Mouse (Mus musculus) heart, postnatal 25 days (tissue): ENCODE measurements around the gene Nol9. TPM values are rescaled to one million over a fixed set of nuclear protein-coding genes. Genes with fewer than 3 reads are reported as not detected.
A peak's percentile ranks its signal among the peaks of the same experiment; 100 is the strongest.

Source experiments
- DNase-seq: peaks from one replicate; pipeline ENCODE4 v3.0.0; 2022; ENCODE audit warnings: low spot score
- intact Hi-C: fragments of 180-260 bp; cut with DNase I; formaldehyde crosslinking; loops from one replicate; pipeline ENCODE4 v1.15.1; 2025
- total RNA-seq, 2 experiments: library from RNA; stranded (reverse); gene quantifications; 2 replicates each; pipeline ENCODE4 v1.2.3; 2021

Nol9 gene
- total RNA-seq, 2 experiments from 2014 or later, result 8.6 to 9.6 TPM

DNA sequence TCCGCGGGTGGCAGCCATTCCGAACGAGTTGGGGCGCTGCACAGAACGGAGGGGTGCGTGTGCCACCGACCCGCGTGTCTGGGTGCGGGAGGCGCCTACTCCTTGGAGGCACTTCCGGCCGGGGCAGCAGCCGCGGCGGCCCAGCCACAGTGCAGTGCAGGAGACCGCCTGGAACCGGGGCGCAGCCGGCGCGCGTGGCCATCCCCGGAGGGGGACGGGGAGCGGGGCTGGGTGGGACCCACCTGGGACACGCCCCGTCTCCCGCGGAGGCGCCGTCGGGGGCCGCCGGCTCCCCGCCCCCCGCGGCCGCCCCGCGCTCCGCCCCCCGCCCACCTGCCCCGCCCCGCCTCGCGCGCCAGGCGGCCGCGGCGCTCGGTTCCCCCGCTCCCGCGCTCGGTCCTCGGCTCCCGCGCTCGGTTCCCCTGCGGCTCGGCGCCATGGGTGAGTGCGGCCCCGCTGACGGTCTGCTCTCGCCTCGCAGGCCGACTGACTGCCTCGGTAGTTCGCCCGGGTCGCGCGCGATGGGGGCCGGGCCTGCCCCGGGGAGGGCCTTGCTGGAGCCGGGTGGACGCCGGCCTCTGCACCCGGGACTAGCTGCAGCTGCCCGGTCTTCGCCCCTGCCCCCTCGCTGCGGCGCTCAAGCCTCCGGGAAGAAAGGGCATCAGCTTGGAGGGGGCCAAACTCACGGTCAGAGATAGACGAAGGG is 47.5 kb downstream of the Nol9 start:
- intact Hi-C loops, result loop anchor here (5.0 kb wide), 1 partner anchor 44 kb away; no protein-coding TSS in a partner anchor
- DNase-seq, result no peak

DNA sequence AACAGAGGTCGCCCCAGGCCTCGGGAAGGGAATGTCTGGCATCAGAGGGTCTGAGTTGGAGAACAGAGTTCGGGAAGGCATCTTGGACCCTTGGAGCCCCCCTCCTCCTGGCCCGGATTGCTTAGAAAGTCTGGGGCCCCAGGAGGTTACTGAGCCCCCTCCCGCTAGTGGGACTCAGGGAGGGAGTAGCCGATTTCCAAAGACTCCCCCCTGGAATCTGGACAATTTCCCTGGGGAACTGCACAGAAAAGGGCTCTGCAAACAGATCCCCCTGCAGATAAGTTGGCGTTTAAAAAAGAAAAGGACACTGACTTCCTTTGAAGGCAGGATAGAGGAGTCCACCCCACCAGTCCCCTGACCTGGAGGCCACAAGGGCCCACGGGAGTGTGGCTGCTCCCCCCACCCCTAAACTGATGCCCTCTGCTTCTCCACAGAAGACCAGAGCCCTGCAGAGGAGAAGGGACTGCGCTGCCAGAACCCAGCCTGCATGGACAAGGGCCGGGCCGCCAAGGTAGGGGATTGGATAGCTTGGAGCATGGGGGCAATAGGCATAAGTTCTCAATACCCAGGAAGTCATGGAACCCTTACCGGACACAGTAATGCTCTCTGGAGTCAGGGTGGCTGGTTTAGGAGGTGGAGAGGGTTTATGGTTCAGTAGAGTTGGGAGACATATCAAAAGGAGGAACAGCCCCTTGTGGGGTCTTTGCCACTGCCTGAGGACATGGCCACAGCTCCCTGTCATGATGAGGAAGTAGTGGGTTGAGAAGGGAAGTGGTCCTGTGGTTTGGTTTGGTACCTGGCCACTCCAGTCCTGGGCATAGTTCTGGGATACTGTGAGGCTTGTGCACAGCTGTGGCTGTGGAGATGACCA is 48.3 kb downstream of the Nol9 start:
- intact Hi-C loops, result loop anchor here (5.0 kb wide), 1 partner anchor 45 kb away; no protein-coding TSS in a partner anchor
- no peak for DNase-seq

DNA sequence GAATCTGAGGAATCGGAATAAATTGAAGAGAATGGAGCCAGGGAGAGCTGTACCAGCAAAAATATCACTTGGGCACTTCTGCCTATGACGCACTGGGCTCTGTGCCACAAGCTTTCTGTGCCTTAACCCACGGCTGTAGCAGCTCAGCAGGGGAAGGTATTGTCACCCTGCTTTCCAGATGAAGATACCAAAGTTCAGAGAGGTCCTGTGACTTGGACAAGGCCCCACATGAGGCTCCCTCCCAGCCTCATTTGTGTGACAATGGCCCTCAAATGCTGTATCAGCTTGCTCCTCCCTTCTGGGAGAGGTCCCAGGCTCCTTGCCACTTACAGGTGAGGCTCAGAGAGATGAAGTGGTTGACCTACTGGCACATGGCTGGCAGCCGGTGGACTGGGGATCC is 49.0 kb downstream of the Nol9 start:
- no peak for DNase-seq
- intact Hi-C loops, result loop anchor here (5.0 kb wide), 1 partner anchor 46 kb away; no protein-coding TSS in a partner anchor

DNA sequence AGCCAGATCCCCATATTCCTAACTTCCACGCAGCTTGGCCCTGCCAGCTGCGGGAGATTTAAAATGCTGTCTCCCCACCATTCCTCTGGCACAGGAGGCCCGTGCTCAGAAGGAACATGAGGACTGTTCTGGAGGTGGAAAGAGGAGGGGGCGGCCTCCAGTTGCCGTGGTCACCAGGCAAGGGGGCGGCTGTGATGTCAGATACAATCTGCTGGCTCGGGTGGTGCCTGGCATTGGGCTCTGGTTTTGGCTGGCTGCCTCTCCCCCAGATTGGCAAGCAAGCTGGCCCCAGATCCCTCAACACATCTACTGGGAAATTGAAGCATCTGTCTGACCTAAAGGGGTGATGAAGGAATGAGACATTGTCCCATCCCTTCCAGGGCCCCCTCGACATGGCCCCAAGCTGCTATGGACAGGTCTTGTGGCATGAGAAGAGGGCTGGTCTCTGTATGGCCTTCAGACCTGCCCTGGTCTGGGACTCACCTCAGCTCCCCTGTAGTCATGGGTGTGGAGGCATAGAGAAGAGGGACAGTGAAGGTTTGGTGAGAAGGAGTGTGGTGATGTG is 49.5 kb downstream of the Nol9 start:
- intact Hi-C loops, result loop anchor here (5.0 kb wide), 1 partner anchor 46 kb away; no protein-coding TSS in a partner anchor

DNA sequence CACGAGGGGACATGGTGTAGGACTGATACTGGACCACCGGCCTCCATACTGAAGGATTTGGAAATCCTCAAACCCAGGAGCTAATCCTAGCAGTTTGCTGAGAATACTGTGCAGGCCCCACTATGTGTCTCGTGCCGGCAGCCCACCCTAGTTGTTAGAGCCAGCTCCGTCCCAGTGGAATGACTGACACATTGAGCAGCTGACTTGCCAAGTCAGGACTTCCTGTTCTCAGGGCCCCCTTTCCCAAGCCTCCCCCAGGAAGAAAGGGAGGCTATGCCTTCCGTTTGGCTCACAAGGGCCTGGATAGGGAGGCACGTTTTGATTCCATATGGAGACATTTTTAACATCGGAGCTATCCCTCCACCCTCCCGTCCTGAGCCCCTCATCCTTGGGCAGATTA is 51.1 kb downstream of the Nol9 start:
- DNase-seq, result no peak
- intact Hi-C loops, result no loop called here

More for the DNA sequence above, 49.5 kb downstream of the Nol9 start:
- DNase-seq, result no peak

DNA sequence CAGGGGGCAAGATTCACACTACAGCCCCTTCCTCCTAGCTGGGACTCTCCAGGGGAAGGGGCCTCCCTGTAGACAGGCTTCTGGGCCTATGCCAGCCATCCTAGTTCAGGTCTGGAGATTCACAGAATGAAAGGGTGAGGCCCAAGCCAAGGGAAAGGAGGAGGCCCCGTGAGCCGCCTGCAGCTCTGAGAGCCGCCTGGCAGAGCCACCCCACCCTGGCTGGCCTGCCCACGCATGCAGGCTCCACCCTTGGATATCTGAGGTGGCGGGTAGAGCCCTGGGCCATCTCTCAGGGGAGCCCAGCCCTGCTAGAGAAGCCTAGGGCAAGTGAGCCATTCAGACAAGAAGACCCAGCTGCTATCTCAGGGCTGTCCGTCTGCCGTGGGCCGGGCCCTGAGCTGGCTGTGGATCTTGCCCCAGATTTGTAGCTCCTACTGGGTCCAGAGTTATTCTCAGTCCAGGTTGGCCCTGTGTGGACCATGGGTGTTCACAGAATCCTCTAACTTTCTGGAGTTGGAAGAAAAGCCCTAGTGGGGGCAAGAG is 53.7 kb downstream of the Nol9 start:
- intact Hi-C loops, result no loop called here
- DNase-seq, result no peak

DNA sequence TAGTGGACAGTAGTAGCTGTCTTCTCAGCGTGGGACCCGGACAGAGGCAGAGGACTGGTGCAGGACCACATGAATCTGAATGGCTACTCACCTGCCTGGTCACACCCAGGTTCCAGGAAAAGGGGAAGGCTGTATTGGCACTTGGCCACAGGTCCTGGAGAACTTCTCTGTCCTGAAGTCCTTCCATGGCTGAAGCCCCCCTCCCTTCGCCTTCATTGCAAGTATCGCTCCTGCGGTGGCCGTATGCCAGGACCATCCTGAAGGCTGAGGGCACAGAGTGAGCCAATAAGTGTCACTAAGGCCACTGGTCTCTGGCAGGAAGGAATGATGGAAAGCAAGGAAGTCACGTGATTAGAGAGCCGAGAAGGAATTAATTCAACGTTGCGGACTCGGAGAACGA is 55.1 kb downstream of the Nol9 start:
- intact Hi-C loops, result no loop called here
- DNase-seq, result no peak

DNA sequence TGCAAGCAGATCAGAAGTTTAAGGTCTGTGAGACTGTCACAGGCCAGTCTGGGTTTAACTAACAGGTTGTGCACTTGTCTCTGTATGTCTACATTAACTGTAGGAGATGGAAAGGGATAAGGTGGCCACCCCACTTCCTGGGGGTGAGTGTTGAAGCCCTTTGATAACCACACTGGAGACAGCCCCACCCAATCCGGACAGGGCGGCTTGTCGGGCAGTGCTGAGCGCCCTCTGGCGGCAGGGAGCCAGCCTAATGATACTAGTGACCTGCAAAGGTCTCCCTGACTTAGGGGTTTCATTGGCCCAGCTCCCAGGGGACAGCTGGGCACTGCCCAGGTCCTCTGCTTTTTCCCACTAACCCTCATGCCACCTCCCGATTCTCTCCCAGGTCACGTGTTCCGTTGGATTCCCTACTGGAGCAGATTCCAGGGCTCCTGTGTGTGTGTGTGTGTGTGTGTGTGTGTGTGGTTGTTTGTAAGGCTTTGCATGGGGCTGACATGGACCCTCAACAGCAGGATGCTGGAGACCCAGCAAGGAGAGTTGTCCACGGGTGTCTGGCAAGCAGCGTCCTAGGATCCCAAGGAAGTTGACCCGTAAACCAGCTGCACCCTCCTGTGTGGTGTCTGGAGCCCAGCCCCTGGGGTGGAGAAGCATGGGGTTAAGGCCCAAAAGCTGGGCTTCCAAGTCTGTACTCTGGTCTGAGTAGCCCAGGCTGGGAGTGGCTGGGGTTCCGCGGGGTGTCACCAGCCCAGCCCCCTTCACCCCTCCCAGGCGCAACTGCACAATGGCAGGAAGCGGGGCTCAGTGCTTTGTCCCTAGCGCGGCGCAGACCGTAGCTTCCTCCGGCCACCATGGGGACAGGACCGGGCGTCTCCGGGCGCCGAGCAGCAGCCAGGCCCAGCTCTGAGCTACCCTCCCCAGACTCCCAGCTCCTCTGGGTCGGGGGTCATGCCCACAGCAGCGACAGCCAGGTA is 57.1 kb downstream of the Nol9 start:
- peak; percentile 69 for DNase-seq
- intact Hi-C loops, result loop anchor here (1.0 to 2.0 kb wide), 2 partner anchors 55 to 115 kb away; no protein-coding TSS in a partner anchor

DNA sequence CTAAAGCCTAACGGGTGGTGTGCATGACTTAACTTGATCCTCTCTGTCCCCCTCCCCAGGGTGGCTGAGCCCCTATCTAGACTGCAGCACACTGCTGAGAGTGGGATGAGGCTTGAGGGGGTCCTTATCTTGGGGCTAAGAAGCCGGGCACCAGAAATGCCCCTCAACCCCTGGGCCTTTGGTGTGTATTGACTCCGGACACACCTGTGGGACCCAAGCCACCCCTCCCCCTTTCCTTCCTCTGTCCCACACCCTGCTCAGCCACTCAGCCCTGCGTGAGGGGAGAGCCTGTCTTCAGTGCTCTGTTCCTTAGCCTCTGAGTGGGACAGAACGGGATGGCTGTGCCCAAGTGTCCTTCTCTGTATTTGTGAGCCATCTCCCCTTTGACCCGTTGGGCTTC is 57.8 kb downstream of the Nol9 start:
- DNase-seq, result no peak

DNA sequence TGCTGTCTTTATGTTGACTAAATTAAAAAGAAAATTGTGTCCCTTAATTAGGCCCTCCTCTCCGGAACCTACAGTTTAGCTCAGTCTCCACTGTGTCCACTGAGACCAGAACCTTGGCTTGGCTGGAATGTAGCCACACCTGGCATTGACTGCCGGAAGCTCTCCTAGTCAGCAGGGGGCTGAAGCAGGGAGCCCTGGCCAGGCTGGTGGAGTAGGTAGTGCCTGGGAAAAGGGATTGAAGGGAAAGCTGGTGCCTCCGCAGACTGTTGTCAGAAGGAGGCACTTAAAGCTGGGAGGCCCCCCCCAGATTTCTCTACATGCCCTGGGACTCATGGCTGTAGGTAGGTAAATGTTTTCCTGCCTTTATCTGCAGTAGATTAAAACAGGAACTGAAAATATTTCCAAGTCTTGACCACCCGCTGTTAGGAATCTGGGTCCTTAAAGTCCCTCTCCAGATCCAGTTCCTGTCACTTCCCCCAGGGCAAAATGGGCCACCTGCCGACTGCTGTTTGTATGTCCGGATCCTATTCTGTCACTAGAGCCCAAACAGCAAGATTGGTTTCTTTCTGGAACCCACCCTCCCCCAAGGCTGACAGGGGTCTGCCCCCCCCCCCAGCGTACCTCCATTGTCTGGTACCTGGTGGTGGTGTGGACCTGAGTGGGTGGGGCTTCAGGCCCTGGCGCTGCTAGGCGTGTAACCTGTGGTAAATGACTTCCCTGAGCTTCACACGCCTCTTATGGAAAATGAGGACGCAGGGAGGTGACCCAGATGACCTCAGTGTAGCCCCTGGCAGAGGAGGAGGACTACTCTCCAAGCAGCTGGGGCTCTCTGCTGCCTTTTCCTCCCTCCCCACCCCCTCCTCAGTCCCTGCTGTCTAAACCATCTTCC is 59.0 kb downstream of the Nol9 start:
- no peak for DNase-seq
- intact Hi-C loops, result loop anchor here (2.0 kb wide), 1 partner anchor 57 kb away; no protein-coding TSS in a partner anchor

More for the DNA sequence above, 57.8 kb downstream of the Nol9 start:
- intact Hi-C loops, result loop anchor here (2.0 kb wide), 1 partner anchor 56 kb away; no protein-coding TSS in a partner anchor

DNA sequence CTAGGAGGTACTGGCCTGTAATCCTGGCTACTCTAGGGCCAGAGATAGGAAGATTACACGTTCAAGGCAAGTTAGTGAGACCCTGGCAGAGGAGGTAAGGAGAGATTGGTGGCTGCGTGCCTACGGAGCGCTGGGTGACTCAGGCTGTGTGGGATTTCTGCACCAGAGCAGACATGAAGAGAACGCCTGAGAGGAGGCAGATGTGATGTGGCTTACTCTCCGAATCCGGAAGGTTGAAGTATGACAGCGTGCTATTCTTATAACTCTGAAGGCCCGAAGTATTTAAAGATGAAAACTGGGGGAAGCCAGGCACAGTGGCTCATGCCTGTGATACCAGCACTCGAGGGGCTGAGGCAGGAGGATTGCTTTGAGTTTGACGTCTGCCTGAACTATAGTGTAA is 61.4 kb downstream of the Nol9 start:
- intact Hi-C loops, result no loop called here

DNA sequence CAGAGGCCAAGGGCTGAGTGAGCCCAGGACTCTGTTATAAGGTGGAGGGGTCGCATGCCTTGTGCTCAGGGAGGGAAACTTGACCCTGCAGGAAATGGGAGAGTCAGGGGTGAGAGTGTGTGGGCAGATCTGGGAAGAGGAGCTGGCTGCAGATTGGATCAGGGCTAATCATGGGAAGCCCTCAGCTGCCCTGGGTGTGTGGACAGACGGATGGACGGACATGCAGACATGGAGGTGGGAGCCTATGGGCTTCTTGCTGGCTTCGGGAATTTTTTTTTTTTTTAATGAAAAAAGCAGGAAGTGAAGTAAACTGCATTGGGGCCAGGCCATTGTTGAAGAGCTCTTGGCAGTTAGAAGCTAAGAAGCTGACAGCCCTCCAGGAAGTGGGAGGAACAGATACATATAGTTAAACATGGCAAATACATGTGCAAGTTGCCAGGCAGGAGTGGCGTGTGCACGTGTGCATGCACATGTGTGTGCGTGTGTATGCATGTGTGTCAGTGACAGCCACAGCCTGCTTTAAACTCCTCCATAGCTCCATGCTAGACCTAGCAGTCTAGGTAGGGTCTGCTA is 62.0 kb downstream of the Nol9 start:
- DNase-seq, result no peak
- intact Hi-C loops, result no loop called here

More for the DNA sequence above, 61.4 kb downstream of the Nol9 start:
- no peak for DNase-seq

DNA sequence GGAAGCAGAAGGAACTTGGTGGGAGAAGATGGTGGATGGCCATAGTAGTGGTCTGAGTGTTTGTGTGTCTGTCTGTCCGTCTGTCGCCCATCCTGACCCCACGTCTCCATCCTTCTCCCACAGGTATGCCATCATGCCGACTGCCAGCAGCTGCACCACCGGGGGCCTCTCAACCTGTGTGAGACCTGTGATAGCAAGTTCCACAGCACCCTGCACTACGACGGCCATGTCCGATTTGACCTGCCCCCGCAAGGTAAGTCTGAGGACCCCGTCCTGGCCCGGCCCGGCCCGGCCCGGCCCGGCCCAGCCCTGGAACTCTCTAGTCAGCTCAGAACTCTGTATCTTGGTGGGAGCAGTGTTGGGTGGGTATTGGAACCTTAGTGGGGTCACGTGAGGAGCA is 62.8 kb downstream of the Nol9 start:
- no peak for DNase-seq
- intact Hi-C loops, result no loop called here

DNA sequence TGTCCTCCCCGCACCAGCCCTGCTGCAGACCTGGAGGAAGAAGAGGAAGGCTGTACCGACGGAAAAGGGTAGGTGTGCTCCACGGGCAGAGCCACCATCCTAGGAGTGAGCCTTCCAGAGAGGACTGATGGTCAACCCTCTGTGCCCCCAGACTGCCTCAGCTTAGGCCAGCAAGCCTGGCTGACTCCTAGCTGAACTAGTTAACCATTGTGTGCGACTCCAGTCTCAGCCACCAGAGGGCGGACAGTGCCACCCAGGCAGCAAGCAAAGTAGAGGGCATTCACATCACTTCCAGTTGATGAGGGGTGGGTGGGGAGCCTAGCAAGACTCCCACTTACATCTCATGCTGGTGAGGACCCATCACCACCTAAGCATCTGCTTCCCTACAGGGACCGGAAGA is 63.9 kb downstream of the Nol9 start:
- DNase-seq, result no peak
- intact Hi-C loops, result no loop called here

DNA sequence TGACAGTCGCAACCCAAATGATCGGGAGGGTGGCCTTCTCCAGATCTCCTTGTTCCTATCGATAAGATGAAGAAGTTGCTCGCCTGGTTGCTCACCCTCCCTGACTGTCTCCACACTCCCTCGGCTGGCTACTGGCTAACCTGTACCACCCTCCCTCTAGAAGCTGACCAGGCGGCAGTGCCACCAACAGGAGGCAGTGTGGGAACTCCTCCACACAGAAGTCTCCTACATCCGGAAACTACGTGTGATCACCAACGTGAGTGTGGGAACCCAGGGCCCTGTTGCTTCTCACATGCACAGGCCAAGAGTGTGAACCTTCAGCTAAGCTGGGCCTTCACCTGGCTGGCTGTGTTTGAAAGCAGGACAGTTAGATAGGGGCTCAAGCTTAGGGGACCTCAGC is 67.6 kb downstream of the Nol9 start:
- no peak for DNase-seq
- intact Hi-C loops, result no loop called here

DNA sequence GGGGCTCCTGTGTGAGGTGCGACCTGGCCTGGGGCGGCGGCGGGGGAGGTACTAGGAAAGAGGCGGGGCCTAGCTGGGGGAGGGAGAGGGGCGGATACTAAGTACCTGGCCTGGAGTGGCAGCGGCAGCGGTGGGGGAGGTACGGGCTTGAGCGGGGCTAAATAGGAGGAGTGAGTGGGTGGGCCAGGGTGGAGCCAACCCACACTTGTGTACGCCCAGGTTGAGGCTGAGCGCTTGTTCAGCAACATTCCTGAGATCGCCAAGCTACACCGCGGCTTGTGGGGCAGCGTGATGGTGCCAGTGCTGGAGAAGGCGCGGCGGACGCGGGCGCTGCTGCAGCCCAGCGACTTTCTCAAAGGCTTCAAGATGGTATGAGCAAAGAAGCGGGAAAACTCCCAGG is 68.4 kb downstream of the Nol9 start:
- intact Hi-C loops, result no loop called here
- no peak for DNase-seq

DNA sequence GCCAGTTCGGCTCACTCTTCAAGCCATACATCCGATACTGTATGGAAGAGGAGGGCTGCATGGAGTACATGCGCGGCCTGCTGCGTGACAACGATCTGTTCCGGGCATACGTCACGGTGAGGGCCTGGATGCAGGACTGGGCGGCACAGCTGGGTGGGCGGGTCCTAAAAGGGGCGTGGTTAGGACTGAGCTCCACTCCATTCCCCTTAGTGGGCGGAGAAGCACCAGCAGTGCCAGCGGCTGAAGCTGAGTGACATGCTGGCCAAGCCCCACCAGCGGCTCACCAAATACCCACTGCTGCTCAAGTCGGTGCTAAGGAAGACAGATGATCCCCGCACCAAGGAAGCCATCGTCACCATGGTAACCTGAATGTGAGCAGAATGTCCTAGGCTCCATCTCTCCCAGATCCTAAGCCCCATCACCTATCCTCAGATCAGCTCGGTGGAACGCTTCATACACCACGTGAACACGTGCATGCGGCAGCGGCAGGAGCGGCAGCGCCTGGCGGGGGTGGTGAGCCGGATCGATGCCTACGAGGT is 68.9 kb downstream of the Nol9 start:
- no peak for DNase-seq
- intact Hi-C loops, result no loop called here

DNA sequence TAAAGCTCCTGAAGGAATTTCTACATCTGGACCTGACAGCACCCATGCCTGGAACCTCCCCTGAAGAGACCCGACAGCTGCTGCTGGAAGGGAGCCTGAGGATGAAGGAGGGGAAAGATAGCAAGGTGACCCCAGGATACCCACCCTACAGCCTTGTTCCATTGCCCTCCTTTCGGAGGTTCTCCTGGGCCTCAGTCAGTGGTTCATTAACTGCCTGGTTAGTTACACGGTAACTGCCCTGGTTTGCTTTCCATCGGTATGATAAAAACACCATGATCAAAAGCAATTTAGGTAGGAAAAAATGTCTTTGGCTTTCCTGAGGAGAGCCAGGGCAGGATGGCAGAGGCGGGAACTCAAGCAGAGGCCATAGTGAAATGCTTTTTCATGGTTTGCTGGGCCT is 69.6 kb downstream of the Nol9 start:
- DNase-seq, result no peak
- intact Hi-C loops, result no loop called here
